Mouse (Mus musculus) left cerebral cortex, postnatal 36 days (tissue): Measurements from ENCODE around the gene Rcan3. TPM values are rescaled to one million over a fixed set of nuclear protein-coding genes. Genes with fewer than 3 reads are reported as not detected.

Experiments used
- DNase-seq, 2 experiments: peaks; one replicate each; pipeline ENCODE4 v3.0.0; 2021 to 2022; ENCODE audit warnings: low spot score in 2 of 2, mixed read lengths in 1 of 2
- intact Hi-C: fragments of 180-260 bp; cut with DNase I; formaldehyde crosslinking; loops from one replicate; pipeline ENCODE4 v1.15.1; 2025
- total RNA-seq, 2 experiments: library from RNA; stranded (reverse); gene quantifications; 2 replicates each; pipeline ENCODE4 v1.2.3; 2021

Gene Rcan3
- 10 to 100 TPM; 25.3 to 30.3 TPM for total RNA-seq

GRCm38 (mm10) chr4:135433443-135434394, at the start of gene Rcan3:
Gene Rcan3, minus strand, starts transcription at chr4:135433853.
- DNase-seq = peak; percentile 42 to 49
- intact Hi-C loops = no loop called here

GRCm38 (mm10) chr4:135480370-135480769, 46.7 kb upstream of the Rcan3 start:
- intact Hi-C loops = no loop called here
- DNase-seq = no peak

GRCm38 (mm10) chr4:135477851-135478250, 44.2 kb upstream of the Rcan3 start:
- no peak for DNase-seq
- intact Hi-C loops = no loop called here

GRCm38 (mm10) chr4:135463406-135463805, 29.8 kb upstream of the Rcan3 start:
- intact Hi-C loops = no loop called here

GRCm38 (mm10) chr4:135453572-135453971, 19.9 kb upstream of the Rcan3 start:
- DNase-seq = no peak
- intact Hi-C loops = no loop called here

More at GRCm38 (mm10) chr4:135463406-135463805, 29.8 kb upstream of the Rcan3 start:
- no peak for DNase-seq

GRCm38 (mm10) chr4:135453164-135453563, 19.5 kb upstream of the Rcan3 start:
- intact Hi-C loops = no loop called here
- DNase-seq = no peak

GRCm38 (mm10) chr4:135451360-135452015, 17.8 kb upstream of the Rcan3 start:
- no peak for DNase-seq
- intact Hi-C loops = no loop called here

- intact Hi-C loops = no loop called here
- DNase-seq = no peak
Observed at GRCm38 (mm10) chr4:135442473-135442872, 8.8 kb upstream of the Rcan3 start.

GRCm38 (mm10) chr4:135439904-135440522, 6.4 kb upstream of the Rcan3 start:
- DNase-seq = no peak
- intact Hi-C loops = no loop called here

- DNase-seq = no peak
- intact Hi-C loops = no loop called here
Observed at GRCm38 (mm10) chr4:135439188-135439647, 5.6 kb upstream of the Rcan3 start.

GRCm38 (mm10) chr4:135437924-135438323, 4.3 kb upstream of the Rcan3 start:
- intact Hi-C loops = no loop called here

GRCm38 (mm10) chr4:135436291-135436690, 2.6 kb upstream of the Rcan3 start:
- intact Hi-C loops = no loop called here
- DNase-seq = no peak

More at GRCm38 (mm10) chr4:135437924-135438323, 4.3 kb upstream of the Rcan3 start:
- no peak for DNase-seq

GRCm38 (mm10) chr4:135434395-135434789, 739 bp upstream of the Rcan3 start:
- no peak for DNase-seq

GRCm38 (mm10) chr4:135433086-135433442, 589 bp downstream of the Rcan3 start:
- intact Hi-C loops = no loop called here
- DNase-seq = no peak

More at GRCm38 (mm10) chr4:135434395-135434789, 739 bp upstream of the Rcan3 start:
- intact Hi-C loops = no loop called here

- DNase-seq = no peak
- intact Hi-C loops = no loop called here
Observed at GRCm38 (mm10) chr4:135429990-135430760, 3.5 kb downstream of the Rcan3 start.

- no peak for DNase-seq
- intact Hi-C loops = no loop called here
Observed at GRCm38 (mm10) chr4:135429383-135429782, 4.3 kb downstream of the Rcan3 start.

GRCm38 (mm10) chr4:135426587-135426986, 7.1 kb downstream of the Rcan3 start:
- intact Hi-C loops = no loop called here
- DNase-seq = no peak

- DNase-seq = peak; percentile 71 to 74
- intact Hi-C loops = no loop called here
Observed at GRCm38 (mm10) chr4:135425625-135426024, 8.0 kb downstream of the Rcan3 start.

- intact Hi-C loops = no loop called here
- no peak for DNase-seq
Observed at GRCm38 (mm10) chr4:135420961-135421360, 12.7 kb downstream of the Rcan3 start.
